Mouse (Mus musculus) cortical plate, adult 2 months (tissue): ENCODE measurements at regions not wholly inside any gene's neighbourhood (a gene's known extent, or its start where the extent isn't known, plus 50 kb on each side); places are given as distances from the start of the nearest gene placed in this dataset.

Source experiments
- CTCF ChIP-seq: fragments of 200-500 bp; IDR thresholded peaks from 2 replicates; pipeline ENCODE4 v1.5.1; 2011; ENCODE audit warnings: mild to moderate bottlenecking, control low read depth, low read length; ENCODE audit not compliant: insufficient read depth; ENCODE audit errors: extremely low read depth
- POLR2A ChIP-seq: fragments of 200-500 bp; IDR thresholded peaks from 2 replicates; pipeline ENCODE4 v1.6.1; 2011; ENCODE audit warnings: mild to moderate bottlenecking, low read length, control low read depth; ENCODE audit not compliant: insufficient read depth; ENCODE audit errors: extremely low read depth

GRCm38 (mm10) chr12:56414861-56415765 lies 69.4 kb upstream of the Mbip start:
- TF ChIP-seq CTCF (no peak), POLR2A (no peak)
